Mouse (Mus musculus) hindbrain, postnatal 0 days (tissue): ENCODE results near the gene Trp53i11. TPM values are rescaled to one million over a fixed set of nuclear protein-coding genes. Genes with fewer than 3 reads are reported as not detected.

Experiments
- ATAC-seq: fragments of 200-750 bp; cut with Nextera tagmentation; 2 replicates; pipeline ENCODE4 v1.8.0; 2017; ENCODE audit warnings: mild to moderate bottlenecking, moderate TSS enrichment, moderate library complexity
- DNase-seq: peaks from one replicate; pipeline ENCODE4 v3.0.0-alpha.2; 2015; ENCODE audit warnings: low spot score
- H3K27ac ChIP-seq: fragments of 300-500 bp; sonication (generic); 2 replicates; pipeline ENCODE4 v1.5.1; 2014; ENCODE audit warnings: mild to moderate bottlenecking
- H3K27me3 ChIP-seq: fragments of 300-500 bp; sonication (generic); 2 replicates; pipeline ENCODE4 v1.6.1; 2014; ENCODE audit warnings: low read length, mixed read lengths; ENCODE audit not compliant: insufficient read depth
- H3K36me3 ChIP-seq: fragments of 300-500 bp; sonication (generic); 2 replicates; pipeline ENCODE4 v1.6.1; 2014; ENCODE audit warnings: low read length, mixed read lengths; ENCODE audit not compliant: insufficient read depth
- H3K4me1 ChIP-seq: fragments of 300-500 bp; sonication (generic); 2 replicates; pipeline ENCODE4 v1.6.1; 2014; ENCODE audit warnings: antibody characterized with exemption, low read length, mixed read lengths; ENCODE audit not compliant: insufficient read depth
- H3K4me2 ChIP-seq: fragments of 300-500 bp; sonication (generic); 2 replicates; pipeline ENCODE4 v1.6.1; 2014; ENCODE audit warnings: low read depth, mild to moderate bottlenecking, low read length, moderate library complexity, mixed read lengths
- H3K4me3 ChIP-seq: fragments of 300-500 bp; sonication (generic); 2 replicates; pipeline ENCODE4 v1.5.1; 2014; ENCODE audit warnings: low read length
- H3K9ac ChIP-seq: fragments of 300-500 bp; sonication (generic); replicated peaks from 2 replicates; pipeline ENCODE4 v1.6.1; 2014; ENCODE audit warnings: mild to moderate bottlenecking, low read length, moderate library complexity, mixed read lengths
- H3K9me3 ChIP-seq: fragments of 300-500 bp; sonication (generic); 2 replicates; pipeline ENCODE4 v1.6.1; 2016; ENCODE audit warnings: low read length, mixed read lengths
- CTCF ChIP-seq: IDR thresholded peaks from 2 replicates; pipeline ENCODE4 v1.5.1; 2016; ENCODE audit warnings: antibody characterized with exemption, control low read depth, low read depth
- WGBS: fragments of 180-500 bp; shearing (Covaris S2); extraction: QIAGEN DNeasy Blood & Tissue Kit; methylation state at CpG from one replicate; pipeline ENCODE4 v1.1.7; 2014; 5-methylcytosine and 5-hydroxymethylcytosine counted together
- polyA plus RNA-seq: library from polyadenylated mRNA; unstranded; fragments of >200 nt; fragmentation: Nextera tagmentation; extraction: Ambion mirVana; gene quantifications from 2 replicates; pipeline ENCODE4 v1.2.1, GENCODE M21; 2015
- total RNA-seq: library from RNA; depleted of rRNA; stranded (reverse); fragments of >200 nt; gene quantifications from 2 replicates; pipeline ENCODE4 v1.2.3, GENCODE M21; 2014

Gene Trp53i11
- total and polyA plus RNA-seq, 2 experiments from 2014 or later, result 66.7 to 150 TPM

DNA sequence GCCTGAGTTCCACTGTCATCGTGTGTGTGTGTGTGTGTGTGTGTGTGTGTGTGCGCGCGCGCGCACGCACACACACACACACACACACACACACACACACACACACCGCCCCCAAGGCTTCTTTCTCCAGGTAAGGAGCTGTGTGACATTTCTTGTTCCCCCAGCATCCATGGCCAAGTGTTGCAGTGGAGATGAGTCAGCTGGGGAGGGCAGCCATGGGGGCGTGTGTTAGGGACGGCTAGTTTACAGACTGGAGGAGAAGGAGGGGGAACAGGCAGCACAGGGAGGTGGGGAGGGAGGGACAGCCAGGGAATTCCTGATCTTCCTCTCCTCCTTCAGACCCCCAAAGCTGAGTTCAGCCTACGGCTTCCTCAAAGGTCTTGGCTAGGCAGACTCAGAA lies 4.5 kb upstream of the Trp53i11 start:
- no peaks in the 10 kb centered on the region for H3K9me3 ChIP-seq
- DNase-seq (no peak), ATAC-seq (no peak)
- no peak overlapping the region for H3K4me3 ChIP-seq
- H3K36me3 ChIP-seq, result no peaks in the 10 kb centered on the region
- no peak overlapping the region for H3K4me2 ChIP-seq
- no peaks in the 10 kb centered on the region for H3K27me3 ChIP-seq
- H3K9ac ChIP-seq, result no peak overlapping the region
- no peak for TF ChIP-seq CTCF
- 0 out of 2 replicates have a peak, but pooled peaks cover 4% of the 10 kb centered on the region for H3K4me1 ChIP-seq
- 78% methylated on average over 11 of the region's 11 CpGs for whole genome bisulfite sequencing
- no peak overlapping the region for H3K27ac ChIP-seq

DNA sequence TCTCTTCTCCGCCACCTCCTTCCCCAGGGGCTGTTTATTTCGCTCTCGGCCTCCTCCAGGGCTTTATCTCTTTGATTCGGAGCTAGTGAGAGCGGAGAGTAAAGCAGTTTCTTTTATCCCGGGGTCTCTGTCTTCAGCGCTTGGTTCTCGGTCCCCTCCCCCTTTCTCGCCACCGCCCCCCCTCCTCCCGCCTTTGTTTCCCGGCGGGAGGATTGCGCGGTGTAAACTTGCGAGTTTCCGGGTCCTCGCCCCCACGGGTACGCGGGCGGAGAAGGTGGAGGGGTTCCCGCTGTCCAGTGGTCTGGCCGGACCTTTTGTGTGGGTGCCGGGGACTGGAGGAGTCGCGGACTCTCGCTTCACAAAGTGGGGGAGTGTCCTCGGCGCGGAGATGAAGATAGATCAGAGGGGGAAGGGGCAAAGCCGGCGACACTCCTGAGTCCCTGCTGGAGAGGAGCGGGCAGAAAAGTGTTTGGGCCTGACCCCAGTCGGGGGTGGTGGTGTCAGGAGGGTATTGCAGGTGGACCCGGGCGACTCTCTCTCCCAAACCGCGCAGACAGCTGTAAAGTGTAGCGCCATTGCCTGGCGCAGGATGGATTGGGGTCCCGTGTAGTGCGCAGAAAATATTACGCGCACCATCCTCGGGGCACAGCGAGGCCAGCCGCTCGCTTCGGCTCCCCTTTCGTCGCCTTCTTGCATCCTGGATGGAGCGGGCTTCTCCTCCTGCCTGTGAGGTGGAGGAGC lies 842 bp downstream of the Trp53i11 start:
- H3K4me3 ChIP-seq, result peak overlapping the region; percentile 81
- H3K4me2 ChIP-seq, result peak overlapping the region; percentile 99
- H3K9ac ChIP-seq, result peak overlapping the region; percentile 80
- under 1% methylated on average over 53 of the region's 53 CpGs for WGBS
- DNase-seq, result no peak
- TF ChIP-seq CTCF, result no peak
- H3K27ac ChIP-seq, result peak overlapping the region; percentile 88
- H3K36me3 ChIP-seq, result no peaks in the 10 kb centered on the region
- H3K27me3 ChIP-seq, result no peaks in the 10 kb centered on the region
- peaks cover 22% of the 10 kb centered on the region for H3K4me1 ChIP-seq
- H3K9me3 ChIP-seq, result no peaks in the 10 kb centered on the region
- ATAC-seq, result peak; percentile 18; the same call in 1 of the 2 replicates

GRCm38 (mm10) chr2:93188761-93189458 lies 1.6 kb downstream of the Trp53i11 start:
- Histone ChIP-seq H3K4me1 (peaks cover 26% of the 10 kb centered on the region), H3K4me3 (peak overlapping the region; percentile 81), H3K4me2 (peak overlapping the region; percentile 99), H3K27ac (peak overlapping the region; percentile 88), H3K9me3 (no peaks in the 10 kb centered on the region), H3K27me3 (no peaks in the 10 kb centered on the region), H3K36me3 (no peaks in the 10 kb centered on the region), H3K9ac (peak overlapping the region; percentile 80)
- WGBS, result 6% methylated on average over 19 of the region's 19 CpGs
- DNase-seq (peak; percentile 78), ATAC-seq (0 out of 2 replicates have a peak, but pooled peaks have one; percentile 16)
- TF ChIP-seq CTCF, result peak; percentile 68

DNA sequence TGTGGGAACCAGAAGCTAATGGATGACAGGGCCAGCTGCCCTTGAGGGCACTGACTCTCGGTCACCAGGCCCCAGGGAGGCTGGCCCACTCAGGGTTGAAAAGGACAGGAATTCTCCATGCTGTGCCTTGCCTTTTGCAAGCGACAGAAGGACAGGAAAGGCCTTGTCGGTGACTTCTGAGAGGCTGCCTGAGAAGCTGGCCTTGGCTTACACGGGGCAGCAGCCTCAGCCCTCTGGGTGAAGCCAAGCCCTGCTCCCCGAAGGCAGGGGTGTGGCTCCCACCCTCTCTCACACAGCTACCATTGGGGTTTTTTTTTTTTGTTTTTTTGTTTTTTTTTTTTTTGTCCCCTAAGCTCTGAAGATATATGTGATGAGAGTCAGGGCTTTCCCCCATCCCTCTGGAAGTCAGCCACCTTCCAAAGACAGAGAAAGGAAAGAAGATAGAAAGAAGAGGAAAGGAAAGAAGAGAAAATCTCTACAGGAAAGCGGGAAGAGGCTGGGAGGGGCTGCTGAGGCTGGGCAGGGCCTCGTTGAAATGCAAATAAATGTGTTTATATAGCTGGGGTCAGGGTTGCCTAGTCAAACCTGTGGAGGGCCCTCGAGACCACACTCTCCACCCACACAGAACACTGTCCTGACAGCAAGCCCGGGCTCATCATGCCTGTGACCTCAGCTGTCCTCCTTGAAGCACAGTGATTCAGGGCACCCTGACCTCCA lies 3.6 kb downstream of the Trp53i11 start:
- Histone ChIP-seq H3K4me2 (peak overlapping the region; percentile 27), H3K27ac (no peak overlapping the region), H3K9ac (no peak overlapping the region), H3K9me3 (no peaks in the 10 kb centered on the region), H3K27me3 (no peaks in the 10 kb centered on the region), H3K36me3 (no peaks in the 10 kb centered on the region), H3K4me3 (no peak overlapping the region), H3K4me1 (peaks cover 30% of the 10 kb centered on the region)
- WGBS, result 15% methylated on average over 9 of the region's 9 CpGs
- ATAC-seq (no peak), DNase-seq (no peak)
- TF ChIP-seq CTCF, result no peak

GRCm38 (mm10) chr2:93191488-93192181 lies 4.3 kb downstream of the Trp53i11 start:
- Histone ChIP-seq H3K9ac (no peak overlapping the region), H3K36me3 (no peaks in the 10 kb centered on the region), H3K4me2 (peak overlapping the region; percentile 27), H3K27ac (no peak overlapping the region), H3K27me3 (no peaks in the 10 kb centered on the region), H3K4me1 (peaks cover 30% of the 10 kb centered on the region), H3K4me3 (no peak overlapping the region), H3K9me3 (no peaks in the 10 kb centered on the region)
- no peak for TF ChIP-seq CTCF
- ATAC-seq, result no peak
- WGBS, result 47% methylated on average over 14 of the region's 14 CpGs
- no peak for DNase-seq

DNA sequence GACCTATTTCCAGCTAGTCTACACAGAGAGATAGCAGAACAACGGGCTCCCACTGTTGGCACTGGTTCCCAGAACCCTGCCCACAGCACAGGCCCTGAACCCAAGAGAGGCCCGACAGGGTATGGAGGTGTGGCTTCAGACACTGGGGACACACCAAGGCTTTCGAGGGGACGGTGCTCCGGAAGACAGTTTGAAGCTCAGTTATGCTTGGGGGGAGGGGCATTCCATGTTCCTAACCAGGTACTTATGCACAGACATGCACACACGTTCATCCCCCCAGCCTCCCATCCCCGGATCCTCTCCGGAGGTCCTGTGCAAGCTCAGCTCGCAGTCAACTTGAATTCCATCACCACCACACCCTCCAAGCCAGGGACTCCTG lies 4.8 kb downstream of the Trp53i11 start:
- 38% methylated on average over 9 of the region's 9 CpGs for WGBS
- Histone ChIP-seq H3K9me3 (no peaks in the 10 kb centered on the region), H3K4me2 (peak overlapping the region; percentile 7; the same call in 1 of the 2 replicates), H3K36me3 (no peaks in the 10 kb centered on the region), H3K9ac (no peak overlapping the region; the same call in 1 of the 2 replicates), H3K27me3 (no peaks in the 10 kb centered on the region), H3K4me3 (no peak overlapping the region), H3K27ac (no peak overlapping the region), H3K4me1 (peaks cover 27% of the 10 kb centered on the region)
- no peak for TF ChIP-seq CTCF
- ATAC-seq (no peak), DNase-seq (no peak)
